Mouse (Mus musculus) megakaryocyte, embryonic 14.5 days (primary cell): ENCODE data around the gene Atp9a.

Experiments used
- FLI1 ChIP-seq: IDR thresholded peaks from 2 replicates; pipeline ENCODE4 v1.6.1; 2012; ENCODE audit warnings: low read length, inconsistent platforms, mixed read lengths
- GATA1 ChIP-seq: IDR thresholded peaks from 3 replicates; pipeline ENCODE4 v1.6.1; 2012; ENCODE audit warnings: mixed read lengths, low read length, inconsistent platforms, borderline replicate concordance

- TF ChIP-seq GATA1 (no peak), FLI1 (no peak)
These were observed 39.9 kb downstream of the Atp9a start for GRCm38 (mm10) chr2:168702266-168702665.
